ENCODE assay signal across 8 mouse cellular contexts in the genomic region with DNA sequence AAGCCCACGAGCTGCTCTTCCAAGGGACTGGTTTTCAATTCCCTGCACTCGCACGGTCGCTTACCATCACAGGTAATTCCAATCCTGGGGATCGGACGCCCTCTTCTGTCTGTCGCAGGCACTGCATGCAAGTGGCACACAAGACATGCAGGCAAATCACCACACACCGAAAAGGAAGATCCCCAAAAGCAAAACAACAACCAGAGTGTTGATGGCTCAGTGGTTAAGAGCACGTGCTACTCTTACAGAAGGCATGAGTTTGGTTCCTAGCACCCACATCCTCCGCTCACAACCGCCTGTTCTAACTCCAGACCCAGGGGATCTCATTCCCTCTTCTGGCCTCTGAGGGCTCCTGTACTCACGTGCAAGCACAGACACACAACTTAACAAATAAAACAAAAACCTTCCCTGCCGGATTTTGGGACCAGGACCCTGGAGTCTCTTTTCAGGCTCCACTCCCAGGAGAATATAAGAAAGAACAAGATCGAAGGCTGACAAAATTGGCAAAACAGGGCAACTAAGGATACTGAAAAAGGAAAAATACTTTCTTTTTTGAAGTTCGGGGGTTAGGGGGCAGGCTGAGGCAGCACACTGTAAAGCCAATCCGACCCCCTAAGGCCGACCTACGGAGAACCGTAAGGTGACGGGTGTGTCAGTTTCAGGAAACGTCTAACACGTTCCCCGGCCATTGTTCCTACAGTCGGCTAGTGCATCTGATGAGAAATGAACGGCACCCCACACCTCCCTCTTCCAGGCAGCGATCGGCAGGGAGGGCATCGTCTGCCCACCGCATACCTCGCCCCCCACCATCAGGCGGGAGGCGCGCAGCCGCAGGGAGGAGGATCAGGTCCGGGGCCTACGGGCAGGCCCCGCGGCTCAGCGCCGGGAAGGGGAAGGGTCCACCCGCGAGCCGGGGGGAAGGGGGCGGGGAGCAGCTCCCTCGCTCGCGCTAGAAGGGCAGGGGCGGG. TPM values are rescaled to one million over a fixed set of nuclear protein-coding genes. Genes with fewer than 3 reads are reported as not detected.
DNase-seq lines count a peak whose midpoint lies in the region; ATAC-seq and TF ChIP-seq lines count a peak whose summit lies in the region.

No protein-coding gene starts in this region.

- no peaks in the 10 kb centered on the region for H3K27me3 ChIP-seq in erythroblast, embryonic 14.5 days (ENCODE audit: control insufficient read depth)
- H3K27me3 ChIP-seq in heart, postnatal 0 days (ENCODE audit: control insufficient read depth, insufficient read depth, low read length): no peaks in the 10 kb centered on the region
- no peaks in the 10 kb centered on the region for H3K27me3 ChIP-seq in lung, embryonic 16.5 days (ENCODE audit: control insufficient read depth, insufficient read depth, low read depth, low read length)

- 5% methylated on average over 48 of the region's 48 CpGs for WGBS in heart, postnatal 0 days
- 3% methylated on average over 41 of the region's 48 CpGs for WGBS in lung, embryonic 16.5 days

- peak overlapping the region; percentile 89 for H3K27ac ChIP-seq in heart, postnatal 0 days (ENCODE audit: low read depth)
- peak overlapping the region; percentile 78 for H3K27ac ChIP-seq in lung, embryonic 16.5 days (ENCODE audit: low read length)

- TF ChIP-seq CTCF in heart, postnatal 0 days (IDR thresholded peaks at IDR 0.05; ENCODE audit: low read depth): peak; percentile 48

- peak overlapping the region; percentile 83 for H3K4me3 ChIP-seq in erythroblast, embryonic 14.5 days (replicated peaks)
- H3K4me3 ChIP-seq in heart, postnatal 0 days (ENCODE audit: low read depth, low read length): peak overlapping the region; percentile 86
- peak overlapping the region; percentile 95 for H3K4me3 ChIP-seq in lung, embryonic 16.5 days (ENCODE audit: low read length)

- H3K4me1 ChIP-seq in erythroblast, embryonic 14.5 days (ENCODE audit: control insufficient read depth): peaks cover 56% of the 10 kb centered on the region
- peaks cover 32% of the 10 kb centered on the region for H3K4me1 ChIP-seq in heart, postnatal 0 days (ENCODE audit: control insufficient read depth, insufficient read depth)
- peaks cover 26% of the 10 kb centered on the region for H3K4me1 ChIP-seq in lung, embryonic 16.5 days (replicated peaks; ENCODE audit: control insufficient read depth, insufficient read depth, low read length)

- peak overlapping the region; percentile 96 for H3K4me2 ChIP-seq in heart, postnatal 0 days (ENCODE audit: low read depth, low read length)
- peak overlapping the region; percentile 79 for H3K4me2 ChIP-seq in lung, embryonic 16.5 days (ENCODE audit: low read depth, low read length)

- peak overlapping the region; percentile 92 for H3K9ac ChIP-seq in heart, postnatal 0 days (replicated peaks; ENCODE audit: low read depth, low read length)
- peak overlapping the region; percentile 98 for H3K9ac ChIP-seq in lung, embryonic 16.5 days (ENCODE audit: low read length)

- peak; percentile 37 for ATAC-seq in heart, postnatal 0 days (ENCODE audit: insufficient read depth, low read depth)
- ATAC-seq in lung, embryonic 16.5 days (ENCODE audit: low read depth): peak; percentile 70

- H3K9me3 ChIP-seq in erythroblast, embryonic 14.5 days (ENCODE audit: control insufficient read depth, low read length): no peaks in the 10 kb centered on the region
- no peaks in the 10 kb centered on the region for H3K9me3 ChIP-seq in heart, postnatal 0 days (replicated peaks; ENCODE audit: control insufficient read depth, low read length)
- no peaks in the 10 kb centered on the region for H3K9me3 ChIP-seq in lung, embryonic 16.5 days (ENCODE audit: control insufficient read depth, low read length)

- DNase-seq in MN1 (ENCODE audit: low spot score): peak; percentile 79
- peak; percentile 67 for DNase-seq in c-Kit-negative CD71-positive TER-119-positive erythroid progenitor cells, embryonic 14.5 days (ENCODE audit: low read depth, low spot score)
- peak; percentile 19 for DNase-seq in heart, postnatal 0 days (ENCODE audit: low spot score)
- peak; percentile 60 to 68 for DNase-seq in kidney, postnatal 25 days
- DNase-seq in ovary, postnatal 14 days (ENCODE audit: low spot score): peak; percentile 50
- peak; percentile 47 for DNase-seq in urinary bladder, postnatal 25 days (ENCODE audit: low spot score)

- peaks cover 63% of the 10 kb centered on the region for H3K36me3 ChIP-seq in erythroblast, embryonic 14.5 days (ENCODE audit: control insufficient read depth)
- peaks cover 31% of the 10 kb centered on the region for H3K36me3 ChIP-seq in heart, postnatal 0 days (replicated peaks; ENCODE audit: control insufficient read depth, insufficient read depth, low read length)
- H3K36me3 ChIP-seq in lung, embryonic 16.5 days (ENCODE audit: control insufficient read depth, insufficient read depth, low read length): peaks cover 23% of the 10 kb centered on the region; the same call in 1 of the 2 replicates

- TF ChIP-seq EP300 in heart, postnatal 0 days (IDR thresholded peaks at IDR 0.05; ENCODE audit: low read depth): no peak

RNA-seq across cellular contexts. Expression of a gene that starts 0.7 kb away (rescaled TPM):
- 0.22 and 0.48 TPM in 2 replicates for polyA plus RNA-seq in erythroblast, embryonic 14.5 days (2012)
- 15.6 and 24.8 TPM in 2 replicates for total RNA-seq in heart, postnatal 0 days (2014; rRNA removed; ENCODE audit: low replicate concordance)
- polyA plus RNA-seq in heart, postnatal 0 days (2015; fragmentation: Nextera tagmentation; extraction: Ambion mirVana): 10.3 and 11.4 TPM in 2 replicates
- polyA plus RNA-seq in lung, embryonic 16.5 days (2015; fragmentation: Nextera tagmentation; extraction: Ambion mirVana): 30.2 and 30.4 TPM in 2 replicates

RNA-seq across cellular contexts. Expression of a gene that starts 1.1 kb away (rescaled TPM):
- 1.2 and 1.4 TPM in 2 replicates for polyA plus RNA-seq in erythroblast, embryonic 14.5 days (2012)
- total RNA-seq in heart, postnatal 0 days (2014; rRNA removed; ENCODE audit: low replicate concordance): 46.4 and 54.3 TPM in 2 replicates
- polyA plus RNA-seq in heart, postnatal 0 days (2015; fragmentation: Nextera tagmentation; extraction: Ambion mirVana): 107 and 128 TPM in 2 replicates
- polyA plus RNA-seq in lung, embryonic 16.5 days (2015; fragmentation: Nextera tagmentation; extraction: Ambion mirVana): 272 and 278 TPM in 2 replicates

RNA-seq across cellular contexts. Expression of a gene that starts 49.4 kb away (rescaled TPM):
- 0.01 TPM in 1 of 2 replicates, not detected in the other for polyA plus RNA-seq in erythroblast, embryonic 14.5 days (2012)
- total RNA-seq in heart, postnatal 0 days (2014; rRNA removed; ENCODE audit: low replicate concordance): 2.3 TPM in 1 of 2 replicates, not detected in the other
- 0.18 and 0.19 TPM in 2 replicates for polyA plus RNA-seq in heart, postnatal 0 days (2015; fragmentation: Nextera tagmentation; extraction: Ambion mirVana)
- 3.6 and 4.1 TPM in 2 replicates for polyA plus RNA-seq in lung, embryonic 16.5 days (2015; fragmentation: Nextera tagmentation; extraction: Ambion mirVana)

Comparison
In these comparisons a context has a peak if more than half of its experiments do, and no peak if none do; other contexts are left out.
1. Peak in every context shown above with its lines: DNase-seq, ATAC-seq, H3K4me3 ChIP-seq and H3K27ac ChIP-seq.
2. DNase-seq: peak in every context shown above with its lines; median percentile 79 in MN1; 67 in c-Kit-negative CD71-positive TER-119-positive erythroid progenitor cells, embryonic 14.5 days; 64 in kidney, postnatal 25 days; 50 in ovary, postnatal 14 days; 47 in urinary bladder, postnatal 25 days; 19 in heart, postnatal 0 days.
3. RNA of a gene that starts 1.1 kb away (polyA plus RNA-seq): 272 to 278 TPM in lung, embryonic 16.5 days and 107 to 128 TPM in heart, postnatal 0 days; 1.2 to 1.4 TPM in erythroblast, embryonic 14.5 days; every median in the first group is over 10 times any median in the second.